Mouse (Mus musculus): ENCODE measurements around the gene Vash2.

GRCm38 (mm10) chr1:190898899-190899575 is 80.1 kb downstream of the Vash2 start:
- no peak for TF ChIP-seq CTCF (IDR thresholded peaks at IDR 0.05; ENCODE audit: low read depth, low read length)
- no peak for TF ChIP-seq POLR2A (IDR thresholded peaks at IDR 0.05; ENCODE audit: extremely low read depth, insufficient read depth, low read length)
